ENCODE assay signal across 12 mouse cellular contexts in genomic region chr11:117337749-117338148, GRCm38 (mm10).
DNase-seq lines count a peak whose midpoint lies in the region; ATAC-seq and TF ChIP-seq lines count a peak whose summit lies in the region.
"Had no signal": no experiment of that assay in that cellular context is flagged by ENCODE, and none has a peak within 500 bp of the region (broad histone marks: within the 10 kb centered on the region; RNA-seq: fewer than 3 reads in every experiment).

No protein-coding gene starts in this region.

- no peak for DNase-seq in lung, postnatal 10 days
- no peak for DNase-seq in G1E (ENCODE audit: low spot score)
- DNase-seq in liver, postnatal 0 days, result no peak
- DNase-seq in kidney, adult 11 months, result no peak
- no peak for DNase-seq in adrenal gland, postnatal 4 days (ENCODE audit: low spot score in 2 of 2)
- no peak for DNase-seq in urinary bladder, postnatal 25 days (ENCODE audit: low spot score)
- DNase-seq: cerebellum, adult 11-12 months; thymus, adult 18-20 months had no signal

- no peak overlapping the region for H3K9ac ChIP-seq in lung, embryonic 15.5 days
- H3K9ac ChIP-seq in liver, postnatal 0 days (replicated peaks), result no peak overlapping the region
- H3K9ac ChIP-seq: embryonic facial prominence, embryonic 12.5 days; midbrain, embryonic 12.5 days had no signal

- peak overlapping the region; percentile 46; the same call in 1 of the 2 replicates for H3K27ac ChIP-seq in lung, embryonic 15.5 days
- H3K27ac ChIP-seq in liver, postnatal 0 days (ENCODE audit: low read depth), result peak overlapping the region; percentile 74
- H3K27ac ChIP-seq: embryonic facial prominence, embryonic 12.5 days; midbrain, embryonic 12.5 days had no signal

- H3K4me1 ChIP-seq in lung, embryonic 15.5 days, result peaks cover 87% of the 10 kb centered on the region
- peaks cover 93% of the 10 kb centered on the region for H3K4me1 ChIP-seq in G1E (ENCODE audit: insufficient read depth, low read depth, low read length)
- H3K4me1 ChIP-seq in liver, postnatal 0 days (ENCODE audit: insufficient read depth), result peaks cover 76% of the 10 kb centered on the region

- H3K36me3 ChIP-seq in lung, embryonic 15.5 days, result no peaks in the 10 kb centered on the region
- peaks cover 79% of the 10 kb centered on the region for H3K36me3 ChIP-seq in G1E (replicated peaks)
- no peaks in the 10 kb centered on the region for H3K36me3 ChIP-seq in liver, postnatal 0 days (replicated peaks; ENCODE audit: insufficient read depth, low read length)

- no peaks in the 10 kb centered on the region for H3K9me3 ChIP-seq in lung, embryonic 15.5 days
- no peaks in the 10 kb centered on the region for H3K9me3 ChIP-seq in G1E (replicated peaks)
- H3K9me3 ChIP-seq in liver, postnatal 0 days (ENCODE audit: low read length), result no peaks in the 10 kb centered on the region
- H3K9me3 ChIP-seq: embryonic facial prominence, embryonic 12.5 days; midbrain, embryonic 12.5 days had no signal

- WGBS in lung, embryonic 15.5 days, result 82% methylated on average over 9 of the region's 9 CpGs
- WGBS in liver, postnatal 0 days (ENCODE audit: insufficient replicate concordance), result 57% methylated on average over 9 of the region's 9 CpGs

- TF ChIP-seq CTCF in G1E (IDR thresholded peaks at IDR 0.05; ENCODE audit: low read depth, low read length), result no peak
- TF ChIP-seq CTCF in liver, postnatal 0 days (IDR thresholded peaks at IDR 0.05; ENCODE audit: low read depth), result no peak

- H3K27me3 ChIP-seq in lung, embryonic 15.5 days, result no peaks in the 10 kb centered on the region
- H3K27me3 ChIP-seq in G1E (ENCODE audit: insufficient read depth, low read length), result no peaks in the 10 kb centered on the region
- no peaks in the 10 kb centered on the region for H3K27me3 ChIP-seq in liver, postnatal 0 days (ENCODE audit: insufficient read depth, low read length)
- H3K27me3 ChIP-seq: embryonic facial prominence, embryonic 12.5 days; midbrain, embryonic 12.5 days had no signal

- ATAC-seq in lung, embryonic 15.5 days (ENCODE audit: borderline replicate concordance, extremely low read depth, low FRiP score, low TSS enrichment), result no peak
- no peak for ATAC-seq in G1E (ENCODE audit: extremely low read depth, insufficient number of reproducible peaks, low FRiP score, poor library complexity, severe bottlenecking)
- ATAC-seq in inflammation-experienced regulatory T-cells, adult 6 months, result peak; percentile 35
- ATAC-seq in liver, postnatal 0 days, result no peak

- no peak overlapping the region for H3K4me3 ChIP-seq in lung, embryonic 15.5 days
- H3K4me3 ChIP-seq in G1E (ENCODE audit: low read depth, low read length), result peak overlapping the region; percentile 41; the same call in 1 of the 2 replicates
- H3K4me3 ChIP-seq in liver, postnatal 0 days (ENCODE audit: low read depth, low read length), result no peak overlapping the region
- H3K4me3 ChIP-seq: embryonic facial prominence, embryonic 12.5 days; midbrain, embryonic 12.5 days had no signal

- no peak for TF ChIP-seq EP300 in liver, postnatal 0 days (IDR thresholded peaks at IDR 0.05; ENCODE audit: low read depth)

- H3K4me2 ChIP-seq in lung, embryonic 15.5 days, result no peak overlapping the region
- H3K4me2 ChIP-seq in liver, postnatal 0 days (ENCODE audit: low read depth, low read length), result peak overlapping the region; percentile 40; the same call in 1 of the 2 replicates
- H3K4me2 ChIP-seq: embryonic facial prominence, embryonic 12.5 days; midbrain, embryonic 12.5 days had no signal
